Mouse (Mus musculus) lung, embryonic 15.5 days (tissue): ENCODE data around the gene Kcnc2. TPM values are rescaled to one million over a fixed set of nuclear protein-coding genes. Genes with fewer than 3 reads are reported as not detected.

Experiments used
- ATAC-seq: fragments of 200-750 bp; cut with Nextera tagmentation; 2 replicates; pipeline ENCODE4 v1.8.0; 2017; ENCODE audit warnings: moderate number of reproducible peaks, borderline replicate concordance; ENCODE audit not compliant: low FRiP score, low TSS enrichment; ENCODE audit errors: extremely low read depth
- H3K27ac ChIP-seq: fragments of 300-500 bp; sonication (generic); 2 replicates; pipeline ENCODE4 v1.5.1; 2015; ENCODE audit warnings: moderate library complexity, mild to moderate bottlenecking, inconsistent platforms
- H3K27me3 ChIP-seq: fragments of 300-500 bp; sonication (generic); 2 replicates; pipeline ENCODE4 v1.6.1; 2015; ENCODE audit warnings: inconsistent platforms
- H3K36me3 ChIP-seq: fragments of 300-500 bp; sonication (generic); 2 replicates; pipeline ENCODE4 v1.6.1; 2015; ENCODE audit warnings: inconsistent platforms
- H3K4me1 ChIP-seq: fragments of 300-500 bp; sonication (generic); 2 replicates; pipeline ENCODE4 v1.6.1; 2015; ENCODE audit warnings: inconsistent platforms
- H3K4me2 ChIP-seq: fragments of 300-500 bp; sonication (generic); 2 replicates; pipeline ENCODE4 v1.6.1; 2015; ENCODE audit warnings: inconsistent platforms, mild to moderate bottlenecking, moderate library complexity
- H3K4me3 ChIP-seq: fragments of 300-500 bp; sonication (generic); 2 replicates; pipeline ENCODE4 v1.5.1; 2015; ENCODE audit warnings: mild to moderate bottlenecking, inconsistent platforms
- H3K9ac ChIP-seq: fragments of 300-500 bp; sonication (generic); 2 replicates; pipeline ENCODE4 v1.6.1; 2015; ENCODE audit warnings: inconsistent platforms
- H3K9me3 ChIP-seq: fragments of 300-500 bp; sonication (generic); 2 replicates; pipeline ENCODE4 v1.6.1; 2016; ENCODE audit warnings: inconsistent platforms
- WGBS: fragments of 180-500 bp; shearing (Covaris S2); methylation state at CpG from one replicate; pipeline ENCODE4 v1.1.7; 2015; 5-methylcytosine and 5-hydroxymethylcytosine counted together
- polyA plus RNA-seq: library from polyadenylated mRNA; unstranded; fragments of >200 nt; fragmentation: Nextera tagmentation; extraction: Ambion mirVana; gene quantifications from 2 replicates; pipeline ENCODE4 v1.2.1, GENCODE M21; 2015

The Kcnc2 gene
- polyA plus RNA-seq, 1 experiment from 2014 or later = 0.55 TPM

GRCm38 (mm10) chr10:112485819-112486218, 214.9 kb downstream of the Kcnc2 start:
- Histone ChIP-seq H3K4me1 (no peaks in the 10 kb centered on the region), H3K27me3 (no peaks in the 10 kb centered on the region), H3K9ac (no peak overlapping the region), H3K9me3 (no peaks in the 10 kb centered on the region), H3K4me2 (no peak overlapping the region), H3K27ac (no peak overlapping the region), H3K4me3 (no peak overlapping the region), H3K36me3 (no peaks in the 10 kb centered on the region)
- ATAC-seq = no peak

GRCm38 (mm10) chr10:112488751-112489150, 217.8 kb downstream of the Kcnc2 start:
- H3K36me3 ChIP-seq = no peaks in the 10 kb centered on the region
- ATAC-seq = no peak
- H3K4me3 ChIP-seq = no peak overlapping the region
- no peaks in the 10 kb centered on the region for H3K27me3 ChIP-seq
- no peak overlapping the region for H3K9ac ChIP-seq
- no peaks in the 10 kb centered on the region for H3K4me1 ChIP-seq
- no peaks in the 10 kb centered on the region for H3K9me3 ChIP-seq
- WGBS = 78% methylated on average over 4 of the region's 4 CpGs
- no peak overlapping the region for H3K27ac ChIP-seq
- no peak overlapping the region for H3K4me2 ChIP-seq

Other genes with a start within 250 kb of the Kcnc2 start
- gene Glipr1l1, start 210.9 kb upstream of the Kcnc2 start, polyA plus RNA-seq = not detected in 2 replicates
- gene Glipr1l2, start 187.8 kb upstream of the Kcnc2 start, polyA plus RNA-seq = not detected in 2 replicates
- not detected in 2 replicates for gene Glipr1l3, start 110.8 kb upstream of the Kcnc2 start, polyA plus RNA-seq
- gene Caps2, start 107.5 kb upstream of the Kcnc2 start, polyA plus RNA-seq = 0.70 and 0.82 TPM in 2 replicates